Mouse (Mus musculus) forebrain, postnatal 0 days (tissue): ENCODE results near the gene BC049762. TPM values are rescaled to one million over a fixed set of nuclear protein-coding genes. Genes with fewer than 3 reads are reported as not detected.

ENCODE experiments used
- ATAC-seq: fragments of 200-750 bp; cut with Nextera tagmentation; 2 replicates; pipeline ENCODE4 v1.8.0; 2017; ENCODE audit warnings: mild to moderate bottlenecking, moderate library complexity
- DNase-seq: peaks from one replicate; pipeline ENCODE4 v3.0.0-alpha.2; 2015
- H3K27ac ChIP-seq: fragments of 300-500 bp; sonication (generic); 2 replicates; pipeline ENCODE4 v1.5.1; 2014; ENCODE audit warnings: low read depth, mild to moderate bottlenecking, antibody characterized with exemption, low read length, moderate library complexity, mixed read lengths
- H3K27me3 ChIP-seq: fragments of 300-500 bp; sonication (generic); 2 replicates; pipeline ENCODE4 v1.6.1; 2014; ENCODE audit warnings: mild to moderate bottlenecking, low read length, mixed read lengths; ENCODE audit not compliant: insufficient read depth
- H3K36me3 ChIP-seq: fragments of 300-500 bp; sonication (generic); 2 replicates; pipeline ENCODE4 v1.6.1; 2014; ENCODE audit warnings: mild to moderate bottlenecking, moderate library complexity; ENCODE audit not compliant: insufficient read depth
- H3K4me1 ChIP-seq: fragments of 300-500 bp; sonication (generic); 2 replicates; pipeline ENCODE4 v1.6.1; 2014; ENCODE audit warnings: antibody characterized with exemption; ENCODE audit not compliant: insufficient read depth
- H3K4me2 ChIP-seq: fragments of 300-500 bp; sonication (generic); 2 replicates; pipeline ENCODE4 v1.6.1; 2014; ENCODE audit warnings: low read depth, mild to moderate bottlenecking, moderate library complexity
- H3K4me3 ChIP-seq: fragments of 300-500 bp; sonication (generic); 2 replicates; pipeline ENCODE4 v1.5.1; 2014; ENCODE audit warnings: low read depth, low read length, mixed read lengths
- H3K9ac ChIP-seq: fragments of 300-500 bp; sonication (generic); 2 replicates; pipeline ENCODE4 v1.6.1; 2014; ENCODE audit warnings: mild to moderate bottlenecking
- H3K9me3 ChIP-seq: fragments of 300-500 bp; sonication (generic); 2 replicates; pipeline ENCODE4 v1.6.1; 2016; ENCODE audit warnings: low read length
- CTCF ChIP-seq: sonication (generic); IDR thresholded peaks from 2 replicates; pipeline ENCODE4 v1.5.1; 2016; ENCODE audit warnings: antibody characterized with exemption, control low read depth, low read depth
- WGBS: fragments of 180-500 bp; shearing (Covaris S2); extraction: QIAGEN DNeasy Blood & Tissue Kit; methylation state at CpG from one replicate; pipeline ENCODE4 v1.1.7; 2014; 5-methylcytosine and 5-hydroxymethylcytosine counted together
- polyA plus RNA-seq: library from polyadenylated mRNA; unstranded; fragments of >200 nt; fragmentation: Nextera tagmentation; extraction: Ambion mirVana; gene quantifications from 2 replicates; pipeline ENCODE4 v1.2.1, GENCODE M21; 2015
- total RNA-seq: library from RNA; depleted of rRNA; stranded (reverse); fragments of >200 nt; gene quantifications from 2 replicates; pipeline ENCODE4 v1.2.3, GENCODE M21; 2014; rRNA removed

Gene BC049762
- total and polyA plus RNA-seq, 2 experiments from 2014 or later = 0.56 TPM; not detected in 1

DNA sequence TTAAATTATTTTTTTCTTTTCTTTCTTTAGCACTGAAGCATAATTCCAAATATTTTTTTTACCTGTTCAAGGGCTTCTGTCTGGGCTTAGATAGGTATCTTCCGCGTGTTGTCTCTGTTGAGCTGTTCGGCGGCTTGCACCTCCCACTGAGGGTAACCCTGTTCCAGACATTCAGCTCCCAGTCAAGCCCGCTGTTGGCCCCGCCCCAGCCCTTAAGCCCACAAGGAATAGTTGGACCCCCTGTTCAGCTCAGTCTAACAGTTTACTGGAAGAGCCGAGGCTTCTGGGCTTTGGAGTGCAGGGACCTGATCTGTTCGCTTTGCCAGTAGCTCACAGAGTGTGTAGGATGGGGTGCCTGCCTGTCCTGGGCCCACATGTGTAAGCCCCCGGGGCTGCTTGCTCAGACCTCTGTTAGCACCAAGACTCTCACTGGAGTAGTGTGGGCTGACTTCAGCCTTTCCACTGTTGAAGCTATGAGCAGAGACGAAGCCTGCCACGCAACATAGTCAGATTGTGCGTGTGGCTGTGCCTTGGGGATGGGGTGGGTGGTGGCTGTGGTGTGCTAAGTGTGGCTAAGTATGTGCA, 43.4 kb downstream of the BC049762 start:
- Histone ChIP-seq H3K36me3 (no peaks in the 10 kb centered on the region), H3K9ac (no peak overlapping the region), H3K27ac (no peak overlapping the region), H3K27me3 (no peaks in the 10 kb centered on the region), H3K4me2 (no peak overlapping the region), H3K9me3 (no peaks in the 10 kb centered on the region), H3K4me3 (no peak overlapping the region), H3K4me1 (no peaks in the 10 kb centered on the region)
- no peak for ATAC-seq
- 83% methylated on average over 12 of the region's 12 CpGs for WGBS
- no peak for DNase-seq
- no peak for TF ChIP-seq CTCF

DNA sequence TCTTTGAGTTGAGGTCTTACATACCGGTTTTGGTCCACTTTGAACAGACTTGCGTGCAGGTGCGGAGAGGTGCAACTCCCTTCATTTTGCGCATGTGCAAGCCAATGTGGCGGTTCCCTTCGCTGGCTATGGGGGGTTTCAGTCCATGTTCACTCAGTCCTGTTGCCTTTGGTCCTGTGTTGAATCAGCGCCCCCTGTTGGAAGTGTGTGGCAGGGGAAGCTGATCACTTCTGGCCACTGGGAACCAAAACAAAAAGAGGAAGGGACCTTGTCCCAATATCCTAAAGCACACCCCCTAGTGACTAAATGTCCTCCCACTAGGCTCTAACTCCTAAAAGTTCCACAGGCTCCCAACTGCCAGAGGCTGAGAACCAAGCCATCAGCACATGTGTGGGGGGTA, 48.8 kb downstream of the BC049762 start:
- Histone ChIP-seq H3K27me3 (no peaks in the 10 kb centered on the region), H3K9me3 (no peaks in the 10 kb centered on the region), H3K4me2 (no peak overlapping the region), H3K4me1 (no peaks in the 10 kb centered on the region), H3K9ac (no peak overlapping the region), H3K4me3 (no peak overlapping the region), H3K36me3 (no peaks in the 10 kb centered on the region), H3K27ac (no peak overlapping the region)
- ATAC-seq (no peak), DNase-seq (no peak)
- WGBS = 87% methylated on average over 7 of the region's 7 CpGs
- TF ChIP-seq CTCF = no peak

DNA sequence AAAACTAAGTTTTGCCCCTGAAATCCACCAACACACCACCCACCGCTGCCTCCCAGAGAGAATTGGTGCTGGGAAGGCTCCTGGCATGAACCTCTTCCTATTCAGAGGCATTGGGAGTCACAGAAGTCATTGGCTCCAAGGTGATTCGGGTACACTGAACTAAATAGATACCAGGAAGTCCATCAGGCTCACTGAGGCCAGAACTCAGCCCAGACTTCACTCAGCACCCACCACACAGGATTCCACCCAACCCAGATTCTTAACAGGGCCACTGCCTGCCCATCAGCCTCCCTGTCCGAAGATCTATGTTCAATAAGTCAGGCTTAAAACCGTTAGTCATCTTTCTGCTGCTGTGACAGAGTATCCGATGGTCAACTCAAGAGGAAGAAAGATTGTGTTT, 51.4 kb downstream of the BC049762 start:
- WGBS = 86% methylated on average over 5 of the region's 5 CpGs

DNA sequence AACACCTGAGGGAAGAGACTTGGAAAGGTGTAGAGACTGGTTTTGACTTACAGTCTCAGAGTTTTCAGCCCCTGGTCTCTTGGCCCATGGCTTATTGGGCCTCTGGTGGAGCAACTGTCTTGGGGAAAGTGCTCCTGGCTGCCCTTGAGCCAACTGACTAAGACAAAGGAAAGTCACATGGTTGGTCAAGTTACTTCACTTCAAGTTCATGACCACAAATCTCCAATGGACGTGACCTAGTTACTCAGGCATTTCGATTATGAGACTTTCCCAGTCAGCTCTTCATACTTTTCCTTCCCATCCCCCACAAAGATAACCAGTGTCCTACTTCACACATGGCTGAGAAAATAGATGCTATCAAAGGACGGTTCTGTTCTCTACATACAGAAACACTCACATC, 55.1 kb downstream of the BC049762 start:
- Histone ChIP-seq H3K9ac (no peak overlapping the region), H3K36me3 (no peaks in the 10 kb centered on the region), H3K27ac (no peak overlapping the region), H3K4me1 (no peaks in the 10 kb centered on the region), H3K27me3 (no peaks in the 10 kb centered on the region), H3K4me3 (no peak overlapping the region), H3K9me3 (no peaks in the 10 kb centered on the region), H3K4me2 (no peak overlapping the region)
- DNase-seq = no peak
- ATAC-seq = no peak
- TF ChIP-seq CTCF = no peak
- WGBS = 89% methylated on average over 3 of the region's 3 CpGs

More for the DNA sequence above, 51.4 kb downstream of the BC049762 start:
- Histone ChIP-seq H3K9me3 (no peaks in the 10 kb centered on the region), H3K4me2 (no peak overlapping the region), H3K4me3 (no peak overlapping the region), H3K4me1 (no peaks in the 10 kb centered on the region), H3K27ac (no peak overlapping the region), H3K27me3 (no peaks in the 10 kb centered on the region), H3K9ac (no peak overlapping the region), H3K36me3 (no peaks in the 10 kb centered on the region)
- no peak for ATAC-seq
- DNase-seq = no peak
- TF ChIP-seq CTCF = no peak

Other genes starting within 250 kb of the BC049762 start
- gene Olfr54, start 248.8 kb downstream of the BC049762 start, total RNA-seq = not detected in 2 replicates
- gene Olfr54, start 248.8 kb downstream of the BC049762 start, polyA plus RNA-seq = not detected in 2 replicates
- not detected in 2 replicates for gene Olfr1375, start 214.9 kb downstream of the BC049762 start, total RNA-seq
- gene Olfr1375, start 214.9 kb downstream of the BC049762 start, polyA plus RNA-seq = not detected in 2 replicates
- gene Zfp354a, start 203.8 kb downstream of the BC049762 start, total RNA-seq = 13.3 and 20.4 TPM in 2 replicates
- gene Zfp354a, start 203.8 kb downstream of the BC049762 start, polyA plus RNA-seq = 7.0 and 9.8 TPM in 2 replicates
- not detected in 2 replicates for gene Gm12569, start 42.6 kb downstream of the BC049762 start, total RNA-seq
- not detected in 2 replicates for gene Gm12569, start 42.6 kb downstream of the BC049762 start, polyA plus RNA-seq
- 94.9 and 116 TPM in 2 replicates for gene Clk4, start 1.3 kb downstream of the BC049762 start, total RNA-seq
- gene Clk4, start 1.3 kb downstream of the BC049762 start, polyA plus RNA-seq = 105 and 114 TPM in 2 replicates
- 11.8 and 12.6 TPM in 2 replicates for gene Col23a1, start 26.9 kb upstream of the BC049762 start, total RNA-seq
- gene Col23a1, start 26.9 kb upstream of the BC049762 start, polyA plus RNA-seq = 3.2 and 3.8 TPM in 2 replicates